Mouse (Mus musculus): ENCODE results near the gene Itga6. TPM values are rescaled to one million over a fixed set of nuclear protein-coding genes. Genes with fewer than 3 reads are reported as not detected.

Gene Itga6
- polyA plus RNA-seq, 1 experiment from 2014 or later = 46.2 TPM

DNA sequence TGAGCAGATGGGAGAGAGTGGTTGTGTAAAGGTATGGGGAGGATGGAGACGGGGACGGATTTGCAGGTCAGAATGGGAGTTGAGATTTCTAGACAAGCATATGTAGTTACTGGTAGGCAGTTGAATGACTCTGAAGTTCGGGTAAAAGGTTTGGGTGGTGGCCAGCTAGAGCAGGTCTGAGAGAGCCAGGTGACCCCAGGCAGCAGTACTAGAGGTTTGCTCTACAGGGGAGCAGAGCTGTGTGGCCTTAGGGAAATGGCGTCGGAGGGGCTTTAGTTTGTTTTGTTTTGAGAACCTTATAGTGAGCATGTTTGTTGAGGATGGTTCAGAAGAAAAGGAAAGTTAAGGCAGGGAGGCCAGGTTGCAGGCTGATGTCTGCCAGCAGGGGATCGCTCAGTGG lies 51.4 kb downstream of the Itga6 start:
- no peak overlapping the region for H3K27ac ChIP-seq (ENCODE audit: low read length)
- H3K36me3 ChIP-seq (ENCODE audit: control insufficient read depth, insufficient read depth) = peaks cover 4% of the 10 kb centered on the region; the same call in 1 of the 2 replicates
- H3K4me1 ChIP-seq (ENCODE audit: control insufficient read depth, insufficient read depth, low read length) = peaks cover 19% of the 10 kb centered on the region
- H3K9ac ChIP-seq (ENCODE audit: low read length) = no peak overlapping the region
- H3K4me2 ChIP-seq (ENCODE audit: low read depth, low read length) = no peak overlapping the region
- H3K9me3 ChIP-seq (replicated peaks; ENCODE audit: control insufficient read depth, low read length) = no peaks in the 10 kb centered on the region
- 73% methylated on average over 6 of the region's 6 CpGs for WGBS
- H3K4me3 ChIP-seq (ENCODE audit: low read length) = no peak overlapping the region
- H3K27me3 ChIP-seq (ENCODE audit: control insufficient read depth, insufficient read depth, low read length) = no peaks in the 10 kb centered on the region
- ATAC-seq (replicated peaks; ENCODE audit: extremely low read depth, insufficient read depth, low FRiP score) = no peak

DNA sequence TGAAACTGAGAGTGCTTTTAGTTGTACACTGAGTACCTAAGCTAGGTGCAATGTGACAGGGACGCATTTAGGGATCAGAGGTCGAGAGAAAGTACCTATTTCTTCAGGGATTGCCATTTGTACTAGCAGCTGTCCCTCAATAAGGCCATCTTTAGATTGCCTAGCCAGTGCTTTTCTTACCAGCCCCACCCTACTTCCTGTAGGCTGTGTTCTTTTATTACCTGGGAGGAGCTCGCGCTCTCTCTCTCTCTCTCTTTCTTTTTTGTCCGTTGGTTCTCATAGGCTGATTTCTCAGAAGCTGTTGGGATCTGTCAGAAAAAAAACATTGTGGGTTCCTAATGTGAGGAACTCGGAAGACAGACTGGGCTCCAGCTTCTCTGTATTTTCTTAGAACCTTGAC lies 55.4 kb downstream of the Itga6 start:
- Histone ChIP-seq H3K4me3 (ENCODE audit: low read length) (no peak overlapping the region), H3K9me3 (replicated peaks; ENCODE audit: control insufficient read depth, low read length) (no peaks in the 10 kb centered on the region), H3K27me3 (ENCODE audit: control insufficient read depth, insufficient read depth, low read length) (no peaks in the 10 kb centered on the region), H3K27ac (ENCODE audit: low read length) (peak overlapping the region; percentile 24; the same call in 1 of the 2 replicates), H3K36me3 (ENCODE audit: control insufficient read depth, insufficient read depth) (no peaks in the 10 kb centered on the region), H3K4me1 (ENCODE audit: control insufficient read depth, insufficient read depth, low read length) (peaks cover 23% of the 10 kb centered on the region), H3K4me2 (ENCODE audit: low read depth, low read length) (peak overlapping the region; percentile 10; the same call in 1 of the 2 replicates), H3K9ac (ENCODE audit: low read length) (no peak overlapping the region)
- no peak for ATAC-seq (replicated peaks; ENCODE audit: extremely low read depth, insufficient read depth, low FRiP score)
- WGBS = 73% methylated on average over 6 of the region's 6 CpGs

DNA sequence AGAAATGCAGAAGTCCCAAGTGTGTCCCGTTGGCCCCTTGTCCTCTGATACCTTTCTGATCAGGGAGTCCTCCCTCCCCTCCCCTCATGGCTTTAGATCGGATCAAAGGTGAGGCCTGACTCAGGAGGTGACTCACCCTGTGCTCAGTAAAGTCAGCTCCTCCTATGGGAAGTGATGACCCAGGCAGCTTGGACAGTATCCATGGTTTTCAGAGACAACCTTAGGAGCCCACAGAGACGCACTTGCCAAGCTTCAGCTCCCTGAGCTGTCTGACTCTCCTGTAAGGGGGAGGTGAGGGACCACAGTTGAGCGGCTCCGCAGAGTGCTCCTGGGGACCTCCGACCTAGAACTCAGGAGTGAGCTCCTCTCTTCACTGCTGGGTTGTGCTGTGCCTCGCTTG lies 56.3 kb downstream of the Itga6 start:
- H3K4me1 ChIP-seq (ENCODE audit: control insufficient read depth, insufficient read depth, low read length) = peaks cover 25% of the 10 kb centered on the region
- no peaks in the 10 kb centered on the region for H3K36me3 ChIP-seq (ENCODE audit: control insufficient read depth, insufficient read depth)
- no peak overlapping the region for H3K4me2 ChIP-seq (ENCODE audit: low read depth, low read length)
- no peaks in the 10 kb centered on the region for H3K9me3 ChIP-seq (replicated peaks; ENCODE audit: control insufficient read depth, low read length)
- H3K27ac ChIP-seq (ENCODE audit: low read length) = no peak overlapping the region
- no peak overlapping the region for H3K4me3 ChIP-seq (ENCODE audit: low read length)
- H3K27me3 ChIP-seq (ENCODE audit: control insufficient read depth, insufficient read depth, low read length) = no peaks in the 10 kb centered on the region
- WGBS = 61% methylated on average over 7 of the region's 7 CpGs
- no peak overlapping the region for H3K9ac ChIP-seq (ENCODE audit: low read length)
- no peak for ATAC-seq (replicated peaks; ENCODE audit: extremely low read depth, insufficient read depth, low FRiP score)

DNA sequence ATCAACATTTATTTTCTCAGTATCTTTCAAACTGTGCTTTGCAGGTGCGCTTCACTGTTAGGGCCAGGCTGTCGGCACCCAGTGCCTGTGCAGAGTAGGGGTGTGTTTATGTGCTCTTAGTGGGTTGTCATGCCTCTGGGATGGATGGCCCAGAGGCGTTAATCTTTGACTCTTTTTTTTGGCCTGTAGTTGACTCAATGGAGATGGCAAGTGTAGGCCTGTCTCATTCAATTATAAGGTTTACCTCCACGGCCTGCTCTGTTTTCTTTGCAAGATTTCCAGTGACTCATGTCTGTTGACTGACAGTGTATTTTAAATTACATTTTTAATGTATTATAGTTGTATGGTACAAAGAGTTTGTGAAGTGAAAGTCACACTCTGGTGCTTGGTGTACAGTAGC lies 56.7 kb downstream of the Itga6 start:
- no peak for ATAC-seq (replicated peaks; ENCODE audit: extremely low read depth, insufficient read depth, low FRiP score)
- WGBS = 71% methylated on average over 4 of the region's 4 CpGs
- H3K4me1 ChIP-seq (ENCODE audit: control insufficient read depth, insufficient read depth, low read length) = peaks cover 25% of the 10 kb centered on the region

DNA sequence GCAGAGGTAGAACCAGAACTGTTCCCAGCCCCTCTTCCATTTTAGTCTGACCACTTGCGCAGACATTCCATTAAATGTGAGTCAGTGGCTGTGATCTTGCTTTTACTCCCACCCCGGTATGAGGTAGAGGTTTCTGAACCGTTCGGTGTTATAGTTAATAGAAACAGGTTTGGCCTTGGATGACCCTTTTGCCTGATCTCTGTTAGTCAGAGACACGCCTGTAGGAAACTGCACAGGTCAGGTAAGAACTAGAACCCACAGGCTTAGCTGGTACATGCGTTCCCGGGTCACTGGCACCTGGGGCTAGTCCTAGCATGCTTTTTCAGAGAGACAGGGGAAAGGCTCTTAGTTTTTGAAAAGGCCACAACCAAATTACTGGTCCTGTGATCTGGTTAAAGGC lies 59.7 kb downstream of the Itga6 start:
- ATAC-seq (replicated peaks; ENCODE audit: extremely low read depth, insufficient read depth, low FRiP score) = no peak
- H3K9me3 ChIP-seq (replicated peaks; ENCODE audit: control insufficient read depth, low read length) = no peaks in the 10 kb centered on the region
- H3K4me3 ChIP-seq (ENCODE audit: low read length) = no peak overlapping the region
- peaks cover 35% of the 10 kb centered on the region for H3K4me1 ChIP-seq (ENCODE audit: control insufficient read depth, insufficient read depth, low read length)
- H3K36me3 ChIP-seq (ENCODE audit: control insufficient read depth, insufficient read depth) = no peaks in the 10 kb centered on the region
- 72% methylated on average over 7 of the region's 7 CpGs for WGBS
- no peak overlapping the region; the same call in 1 of the 2 replicates for H3K27ac ChIP-seq (ENCODE audit: low read length)
- H3K27me3 ChIP-seq (ENCODE audit: control insufficient read depth, insufficient read depth, low read length) = no peaks in the 10 kb centered on the region
- no peak overlapping the region for H3K9ac ChIP-seq (ENCODE audit: low read length)
- H3K4me2 ChIP-seq (ENCODE audit: low read depth, low read length) = no peak overlapping the region

More for the DNA sequence above, 56.7 kb downstream of the Itga6 start:
- no peak overlapping the region for H3K4me3 ChIP-seq (ENCODE audit: low read length)
- no peak overlapping the region for H3K4me2 ChIP-seq (ENCODE audit: low read depth, low read length)
- H3K36me3 ChIP-seq (ENCODE audit: control insufficient read depth, insufficient read depth) = no peaks in the 10 kb centered on the region
- no peaks in the 10 kb centered on the region for H3K27me3 ChIP-seq (ENCODE audit: control insufficient read depth, insufficient read depth, low read length)
- no peak overlapping the region for H3K9ac ChIP-seq (ENCODE audit: low read length)
- H3K9me3 ChIP-seq (replicated peaks; ENCODE audit: control insufficient read depth, low read length) = no peaks in the 10 kb centered on the region
- H3K27ac ChIP-seq (ENCODE audit: low read length) = no peak overlapping the region

DNA sequence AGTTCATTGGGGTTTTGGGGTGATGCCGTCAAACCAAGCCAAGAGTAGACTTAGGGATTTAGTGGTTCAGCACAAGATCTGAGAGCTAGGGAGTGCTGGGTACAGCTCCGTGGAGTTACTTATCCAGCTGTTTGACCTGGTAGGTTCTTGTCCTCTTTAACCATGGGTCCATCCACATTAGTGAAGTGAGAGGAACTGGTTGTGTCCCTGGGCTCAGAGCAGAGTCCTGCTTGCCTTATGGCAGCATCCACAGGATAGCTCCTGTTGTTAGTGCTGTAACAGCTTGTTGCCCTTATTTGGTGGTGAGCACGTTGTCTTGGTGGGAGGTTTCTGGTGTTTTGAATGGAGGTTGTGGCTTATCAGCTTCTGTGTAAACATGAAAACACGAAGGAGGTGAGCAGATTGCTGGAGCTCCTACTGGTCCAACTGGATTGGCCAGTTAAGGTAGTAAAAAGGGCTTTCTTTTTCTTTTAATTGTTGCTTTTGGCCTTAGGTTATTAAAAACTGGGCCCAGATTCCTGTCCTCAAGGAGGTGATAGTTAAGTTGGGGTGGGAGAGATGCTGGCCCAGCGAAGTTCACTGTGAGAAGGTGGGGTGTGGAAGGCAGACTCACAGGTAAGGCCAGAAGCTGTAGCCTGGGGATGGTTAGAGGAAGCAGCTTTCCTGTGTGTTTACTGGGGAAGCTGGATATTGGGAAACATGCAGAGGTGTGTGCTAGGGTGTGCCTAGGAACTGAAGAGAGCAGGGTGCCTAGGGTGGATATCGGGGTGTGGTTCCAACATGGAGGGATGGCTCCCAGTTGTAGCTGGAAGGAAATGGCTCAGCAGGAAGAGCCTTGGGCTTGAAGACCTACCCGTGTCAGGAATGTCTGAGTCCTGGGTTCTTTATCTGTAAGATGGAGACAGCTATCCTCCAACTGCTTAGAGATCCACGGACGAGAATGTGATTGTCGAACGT lies 60.5 kb downstream of the Itga6 start:
- Histone ChIP-seq H3K27ac (ENCODE audit: low read length) (no peak overlapping the region), H3K36me3 (ENCODE audit: control insufficient read depth, insufficient read depth) (no peaks in the 10 kb centered on the region), H3K9ac (ENCODE audit: low read length) (no peak overlapping the region), H3K4me1 (ENCODE audit: control insufficient read depth, insufficient read depth, low read length) (peaks cover 35% of the 10 kb centered on the region), H3K27me3 (ENCODE audit: control insufficient read depth, insufficient read depth, low read length) (no peaks in the 10 kb centered on the region), H3K9me3 (replicated peaks; ENCODE audit: control insufficient read depth, low read length) (no peaks in the 10 kb centered on the region), H3K4me2 (ENCODE audit: low read depth, low read length) (no peak overlapping the region), H3K4me3 (ENCODE audit: low read length) (no peak overlapping the region)
- 49% methylated on average over 11 of the region's 11 CpGs for WGBS
- no peak for ATAC-seq (replicated peaks; ENCODE audit: extremely low read depth, insufficient read depth, low FRiP score)

DNA sequence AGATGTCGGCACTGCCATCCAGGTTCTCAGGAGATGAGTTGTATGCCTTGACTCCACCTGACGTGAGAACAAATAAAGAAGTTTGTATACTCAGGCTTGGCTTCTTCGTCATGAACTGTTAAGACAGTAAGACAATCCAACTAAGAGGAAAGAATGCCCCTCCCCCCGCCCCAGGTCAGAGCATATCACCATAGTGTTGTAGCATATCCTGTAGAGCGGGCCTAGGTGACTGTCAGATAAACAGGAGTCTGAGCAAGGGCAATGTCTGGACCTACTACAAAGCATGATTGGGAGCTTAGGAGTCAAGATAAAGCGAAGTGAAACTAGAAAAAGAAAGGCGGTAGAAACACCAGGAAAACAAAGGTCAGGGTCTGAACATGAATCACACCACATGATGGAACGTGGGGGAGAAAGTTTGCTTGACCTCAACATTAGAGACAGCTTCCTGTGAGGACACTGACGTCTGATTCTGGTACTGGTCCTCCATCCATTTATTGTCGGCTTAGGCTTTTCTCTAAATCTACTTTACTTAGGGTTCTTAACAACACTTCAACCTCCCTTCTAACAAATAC lies 64.0 kb downstream of the Itga6 start:
- Histone ChIP-seq H3K27ac (ENCODE audit: low read length) (peak overlapping the region; percentile 7; the same call in 1 of the 2 replicates), H3K4me1 (ENCODE audit: control insufficient read depth, insufficient read depth, low read length) (peaks cover 46% of the 10 kb centered on the region), H3K9ac (ENCODE audit: low read length) (no peak overlapping the region), H3K4me2 (ENCODE audit: low read depth, low read length) (no peak overlapping the region), H3K27me3 (ENCODE audit: control insufficient read depth, insufficient read depth, low read length) (no peaks in the 10 kb centered on the region), H3K9me3 (replicated peaks; ENCODE audit: control insufficient read depth, low read length) (no peaks in the 10 kb centered on the region), H3K4me3 (ENCODE audit: low read length) (no peak overlapping the region), H3K36me3 (ENCODE audit: control insufficient read depth, insufficient read depth) (no peaks in the 10 kb centered on the region)
- ATAC-seq (replicated peaks; ENCODE audit: extremely low read depth, insufficient read depth, low FRiP score) = no peak
- 62% methylated on average over 10 of the region's 10 CpGs for WGBS

DNA sequence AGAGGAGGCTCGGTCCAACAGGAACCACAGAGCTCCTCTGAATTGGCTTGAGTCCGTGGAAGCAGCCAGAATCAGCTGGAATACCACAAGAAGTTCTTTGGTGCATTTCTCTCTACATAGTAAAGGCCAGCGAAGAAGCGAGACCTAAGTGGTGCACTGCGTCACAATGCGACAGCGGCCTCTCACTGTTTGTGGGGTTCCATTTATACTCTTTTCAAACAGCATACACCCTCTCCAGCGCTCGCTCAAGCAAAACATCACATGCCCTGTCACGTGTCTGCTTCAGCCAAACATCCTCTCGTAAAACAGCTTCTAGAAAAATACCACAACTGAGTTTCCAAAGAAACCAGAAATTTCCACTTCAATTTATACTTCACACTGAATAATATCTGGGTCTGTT lies 64.6 kb downstream of the Itga6 start:
- no peak overlapping the region for H3K27ac ChIP-seq (ENCODE audit: low read length)
- no peaks in the 10 kb centered on the region for H3K36me3 ChIP-seq (ENCODE audit: control insufficient read depth, insufficient read depth)
- no peak overlapping the region for H3K4me2 ChIP-seq (ENCODE audit: low read depth, low read length)
- H3K9ac ChIP-seq (ENCODE audit: low read length) = no peak overlapping the region
- WGBS = 96% methylated on average over 11 of the region's 11 CpGs
- ATAC-seq (replicated peaks; ENCODE audit: extremely low read depth, insufficient read depth, low FRiP score) = no peak
- H3K4me1 ChIP-seq (ENCODE audit: control insufficient read depth, insufficient read depth, low read length) = peaks cover 48% of the 10 kb centered on the region
- H3K4me3 ChIP-seq (ENCODE audit: low read length) = no peak overlapping the region
- no peaks in the 10 kb centered on the region for H3K27me3 ChIP-seq (ENCODE audit: control insufficient read depth, insufficient read depth, low read length)
- no peaks in the 10 kb centered on the region for H3K9me3 ChIP-seq (replicated peaks; ENCODE audit: control insufficient read depth, low read length)

DNA sequence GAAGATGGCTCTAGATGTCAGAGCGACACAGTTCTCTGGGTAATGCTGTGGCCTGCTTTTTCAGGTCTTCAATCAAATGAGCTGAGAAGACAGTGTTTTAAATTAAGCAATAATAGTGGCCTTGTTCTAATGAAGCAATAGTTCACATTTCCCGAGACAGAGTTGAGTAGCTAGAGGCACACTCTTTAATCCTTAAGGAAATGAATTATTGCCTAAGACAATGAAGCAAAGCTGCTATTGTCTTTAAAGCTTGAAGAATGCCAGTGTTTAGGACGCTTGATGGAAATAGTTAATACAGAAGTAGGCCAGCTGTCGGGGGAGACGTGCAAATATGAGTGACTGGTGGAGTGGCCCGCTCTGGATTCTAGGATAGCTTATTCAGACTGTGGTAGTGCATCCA lies 65.5 kb downstream of the Itga6 start:
- H3K9ac ChIP-seq (ENCODE audit: low read length) = no peak overlapping the region
- no peaks in the 10 kb centered on the region for H3K36me3 ChIP-seq (ENCODE audit: control insufficient read depth, insufficient read depth)
- no peak overlapping the region for H3K4me2 ChIP-seq (ENCODE audit: low read depth, low read length)
- no peak overlapping the region for H3K27ac ChIP-seq (ENCODE audit: low read length)
- no peaks in the 10 kb centered on the region for H3K9me3 ChIP-seq (replicated peaks; ENCODE audit: control insufficient read depth, low read length)
- ATAC-seq (replicated peaks; ENCODE audit: extremely low read depth, insufficient read depth, low FRiP score) = no peak
- H3K27me3 ChIP-seq (ENCODE audit: control insufficient read depth, insufficient read depth, low read length) = no peaks in the 10 kb centered on the region
- peaks cover 45% of the 10 kb centered on the region for H3K4me1 ChIP-seq (ENCODE audit: control insufficient read depth, insufficient read depth, low read length)
- H3K4me3 ChIP-seq (ENCODE audit: low read length) = no peak overlapping the region
- 64% methylated on average over 6 of the region's 6 CpGs for WGBS
